Mouse (Mus musculus) heart, embryonic 13.5 days (tissue): Measurements from ENCODE around the gene 9230112D13Rik. TPM values are rescaled to one million over a fixed set of nuclear protein-coding genes. Genes with fewer than 3 reads are reported as not detected.

Source experiments
- ATAC-seq: fragments of 200-750 bp; cut with Nextera tagmentation; 2 replicates; pipeline ENCODE4 v1.8.0; 2017; ENCODE audit warnings: moderate TSS enrichment; ENCODE audit not compliant: insufficient number of reproducible peaks, low FRiP score, low TSS enrichment; ENCODE audit errors: extremely low read depth
- H3K27ac ChIP-seq: fragments of 300-500 bp; sonication (generic); replicated peaks from 2 replicates; pipeline ENCODE4 v1.5.1; 2015; ENCODE audit warnings: moderate library complexity, mild to moderate bottlenecking, inconsistent platforms
- H3K27me3 ChIP-seq: fragments of 300-500 bp; sonication (generic); replicated peaks from 2 replicates; pipeline ENCODE4 v1.6.1; 2015; ENCODE audit warnings: mild to moderate bottlenecking, inconsistent platforms
- H3K36me3 ChIP-seq: fragments of 300-500 bp; sonication (generic); 2 replicates; pipeline ENCODE4 v1.6.1; 2015; ENCODE audit warnings: mild to moderate bottlenecking, inconsistent platforms
- H3K4me1 ChIP-seq: fragments of 300-500 bp; sonication (generic); 2 replicates; pipeline ENCODE4 v1.6.1; 2015; ENCODE audit warnings: inconsistent platforms
- H3K4me2 ChIP-seq: fragments of 300-500 bp; sonication (generic); 2 replicates; pipeline ENCODE4 v1.6.1; 2015; ENCODE audit warnings: inconsistent platforms, mild to moderate bottlenecking, moderate library complexity
- H3K4me3 ChIP-seq: fragments of 300-500 bp; sonication (generic); 2 replicates; pipeline ENCODE4 v1.5.1; 2015; ENCODE audit warnings: moderate library complexity, mild to moderate bottlenecking, inconsistent platforms
- H3K9ac ChIP-seq: fragments of 300-500 bp; sonication (generic); 2 replicates; pipeline ENCODE4 v1.6.1; 2015; ENCODE audit warnings: inconsistent platforms, mild to moderate bottlenecking, moderate library complexity
- H3K9me3 ChIP-seq: fragments of 300-500 bp; sonication (generic); 2 replicates; pipeline ENCODE4 v1.6.1; 2016; ENCODE audit warnings: inconsistent platforms
- WGBS: fragments of 180-500 bp; shearing (Covaris S2); methylation state at CpG from one replicate; pipeline ENCODE4 v1.1.7; 2015; ENCODE audit warnings: mixed read lengths; 5-methylcytosine and 5-hydroxymethylcytosine counted together
- polyA plus RNA-seq: library from polyadenylated mRNA; unstranded; fragments of >200 nt; fragmentation: Nextera tagmentation; extraction: Ambion mirVana; gene quantifications from 2 replicates; pipeline ENCODE4 v1.2.1, GENCODE M21; 2015

The 9230112D13Rik gene
- polyA plus RNA-seq = not detected in 2 replicates

- no peak within 1 kb of the TSS for H3K4me2 ChIP-seq
- WGBS = 70% methylated on average over 8 of the region's 8 CpGs
- peaks cover 6% of the 10 kb centered on the region; the same call in 1 of the 2 replicates for H3K9me3 ChIP-seq
- no peak within 1 kb of the TSS for H3K27ac ChIP-seq
- peaks cover 20% of the 10 kb centered on the region for H3K27me3 ChIP-seq
- no peak for ATAC-seq
- H3K4me3 ChIP-seq = no peak within 1 kb of the TSS
- H3K9ac ChIP-seq = no peak within 1 kb of the TSS
- H3K4me1 ChIP-seq = no peaks in the 10 kb centered on the region
- 0 out of 2 replicates have a peak, but pooled peaks cover 3% of the 10 kb centered on the region for H3K36me3 ChIP-seq
These were observed at the start of gene 9230112D13Rik for GRCm38 (mm10) chr14:34522701-34523100. Gene 9230112D13Rik (minus strand): TSS chr14:34522801.

DNA sequence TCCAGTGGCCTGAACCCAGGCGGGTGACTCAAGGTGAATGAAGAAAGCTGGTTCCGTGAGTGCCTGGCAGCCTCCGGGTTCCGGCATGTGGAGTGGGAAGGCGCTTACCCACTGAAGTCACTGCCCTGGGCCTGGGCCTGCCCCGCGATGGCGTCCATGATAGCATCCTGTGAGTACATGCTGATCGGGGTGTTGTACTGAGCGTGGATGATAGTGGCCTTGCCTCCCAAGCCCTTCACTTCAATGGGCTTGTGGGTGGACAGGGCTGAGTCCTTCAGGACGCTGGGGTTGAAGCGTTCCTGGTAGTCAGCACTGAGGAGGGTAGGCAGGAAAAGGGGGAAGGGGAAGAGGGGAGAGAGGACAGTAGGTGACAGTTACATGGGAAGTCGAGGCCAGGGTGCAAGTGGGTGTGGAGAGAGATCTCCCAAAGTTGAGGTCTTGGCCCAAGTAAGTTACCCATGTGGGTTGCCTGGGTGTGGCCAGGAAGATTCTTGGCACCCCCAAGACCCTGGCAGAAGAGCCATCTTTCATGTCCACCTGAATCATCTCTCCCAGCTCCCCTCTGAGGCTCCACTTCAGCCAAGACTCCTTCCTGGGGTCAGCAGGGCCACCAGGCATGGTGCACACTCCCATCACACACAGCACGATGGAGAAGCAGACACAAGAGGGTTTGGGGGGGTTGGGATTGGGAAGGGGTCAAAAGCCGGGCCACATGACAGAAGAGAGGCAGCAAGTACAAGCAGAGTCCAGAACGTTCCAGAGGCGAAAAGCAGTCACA, 49.2 kb upstream of the 9230112D13Rik start:
- Histone ChIP-seq H3K27ac (peak overlapping the region; percentile 95), H3K9ac (peak overlapping the region; percentile 42; the same call in 1 of the 2 replicates), H3K4me3 (no peak overlapping the region), H3K4me1 (peaks cover 87% of the 10 kb centered on the region), H3K36me3 (peaks cover 38% of the 10 kb centered on the region), H3K4me2 (no peak overlapping the region), H3K9me3 (no peaks in the 10 kb centered on the region), H3K27me3 (no peaks in the 10 kb centered on the region)
- no peak for ATAC-seq
- WGBS = 68% methylated on average over 17 of the region's 17 CpGs

GRCm38 (mm10) chr14:34570903-34571302, 48.3 kb upstream of the 9230112D13Rik start:
- 68% methylated on average over 4 of the region's 4 CpGs for WGBS
- Histone ChIP-seq H3K4me2 (no peak overlapping the region), H3K9ac (peak overlapping the region; percentile 63), H3K36me3 (peaks cover 29% of the 10 kb centered on the region), H3K27me3 (no peaks in the 10 kb centered on the region), H3K4me1 (peaks cover 94% of the 10 kb centered on the region), H3K27ac (peak overlapping the region; percentile 95), H3K4me3 (no peak overlapping the region), H3K9me3 (no peaks in the 10 kb centered on the region)
- no peak for ATAC-seq

DNA sequence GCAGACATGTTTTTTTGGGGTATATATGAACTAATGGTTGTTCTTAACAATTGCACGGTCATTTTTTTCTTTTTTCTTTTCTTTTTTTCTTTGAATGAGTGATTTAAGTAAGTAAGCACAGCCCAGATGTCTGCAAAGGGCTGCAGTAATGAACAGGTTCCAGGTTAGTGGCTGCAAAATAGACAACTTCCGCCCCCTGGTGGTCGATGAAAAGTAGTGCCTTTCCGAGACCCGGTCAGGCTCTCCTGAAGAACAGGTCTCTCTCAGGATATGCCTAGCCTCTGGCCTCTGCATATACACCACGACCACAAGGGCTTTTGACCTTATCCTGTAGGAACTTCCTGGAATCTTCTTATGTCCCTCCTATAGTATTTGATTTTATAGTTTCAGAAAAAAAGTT, 47.7 kb upstream of the 9230112D13Rik start:
- Histone ChIP-seq H3K9me3 (no peaks in the 10 kb centered on the region), H3K4me1 (peaks cover 94% of the 10 kb centered on the region), H3K4me3 (peak overlapping the region; percentile 32; the same call in 1 of the 2 replicates), H3K27ac (peak overlapping the region; percentile 95), H3K9ac (peak overlapping the region; percentile 74; the same call in 1 of the 2 replicates), H3K27me3 (no peaks in the 10 kb centered on the region), H3K36me3 (peaks cover 23% of the 10 kb centered on the region), H3K4me2 (peak overlapping the region; percentile 68)
- no peak for ATAC-seq
- 1% methylated on average over 6 of the region's 6 CpGs for WGBS

- Histone ChIP-seq H3K27ac (peak overlapping the region; percentile 95), H3K27me3 (no peaks in the 10 kb centered on the region), H3K4me3 (peak overlapping the region; percentile 32), H3K9ac (peak overlapping the region; percentile 74), H3K9me3 (no peaks in the 10 kb centered on the region), H3K36me3 (peaks cover 16% of the 10 kb centered on the region), H3K4me1 (peaks cover 95% of the 10 kb centered on the region), H3K4me2 (peak overlapping the region; percentile 68)
- WGBS = 24% methylated on average over 27 of the region's 27 CpGs
- no peak for ATAC-seq
These were observed 47.1 kb upstream of the 9230112D13Rik start for GRCm38 (mm10) chr14:34569534-34570194.

DNA sequence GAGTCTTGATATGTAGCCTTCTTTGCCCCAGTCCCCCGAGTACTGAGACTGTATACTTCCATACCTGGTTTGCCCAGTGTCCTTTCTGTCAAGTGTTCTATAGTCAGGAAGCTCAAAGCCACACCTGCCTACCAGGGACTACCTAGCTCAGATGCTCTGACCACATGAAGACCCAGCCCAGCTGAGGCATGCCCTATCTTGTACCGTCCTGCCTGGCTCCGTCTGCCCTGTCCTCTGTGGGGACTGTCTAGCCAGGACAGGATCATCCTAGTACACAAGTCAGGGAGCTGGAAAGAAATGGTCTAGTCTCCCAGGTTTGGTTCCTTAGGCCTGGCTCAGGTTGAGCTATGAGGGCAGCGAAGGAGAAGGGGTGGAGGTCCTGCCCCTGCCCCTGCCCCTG, 46.0 kb upstream of the 9230112D13Rik start:
- 0 out of 2 replicates have a peak overlapping the region, but pooled peaks have one; percentile 68 for H3K4me2 ChIP-seq
- peak overlapping the region; percentile 74 for H3K9ac ChIP-seq
- peaks cover 95% of the 10 kb centered on the region for H3K4me1 ChIP-seq
- WGBS = 45% methylated on average over 4 of the region's 4 CpGs
- no peak for ATAC-seq
- H3K36me3 ChIP-seq = peaks cover 18% of the 10 kb centered on the region
- H3K4me3 ChIP-seq = no peak overlapping the region
- H3K27ac ChIP-seq = peak overlapping the region; percentile 95
- H3K9me3 ChIP-seq = no peaks in the 10 kb centered on the region
- H3K27me3 ChIP-seq = no peaks in the 10 kb centered on the region

GRCm38 (mm10) chr14:34567697-34568096, 45.1 kb upstream of the 9230112D13Rik start:
- H3K27ac ChIP-seq = peak overlapping the region; percentile 95
- H3K9ac ChIP-seq = peak overlapping the region; percentile 74
- H3K9me3 ChIP-seq = no peaks in the 10 kb centered on the region
- H3K4me2 ChIP-seq = no peak overlapping the region
- no peak for ATAC-seq
- peaks cover 95% of the 10 kb centered on the region for H3K4me1 ChIP-seq
- H3K27me3 ChIP-seq = no peaks in the 10 kb centered on the region
- WGBS = 19% methylated on average over 5 of the region's 5 CpGs
- peaks cover 27% of the 10 kb centered on the region for H3K36me3 ChIP-seq
- H3K4me3 ChIP-seq = no peak overlapping the region

GRCm38 (mm10) chr14:34566530-34566929, 43.9 kb upstream of the 9230112D13Rik start:
- Histone ChIP-seq H3K36me3 (peaks cover 28% of the 10 kb centered on the region), H3K4me2 (no peak overlapping the region), H3K9ac (peak overlapping the region; percentile 74), H3K27ac (peak overlapping the region; percentile 95), H3K4me3 (no peak overlapping the region), H3K4me1 (peaks cover 94% of the 10 kb centered on the region), H3K27me3 (no peaks in the 10 kb centered on the region), H3K9me3 (no peaks in the 10 kb centered on the region)
- WGBS = 84% methylated on average over 7 of the region's 7 CpGs
- no peak for ATAC-seq

DNA sequence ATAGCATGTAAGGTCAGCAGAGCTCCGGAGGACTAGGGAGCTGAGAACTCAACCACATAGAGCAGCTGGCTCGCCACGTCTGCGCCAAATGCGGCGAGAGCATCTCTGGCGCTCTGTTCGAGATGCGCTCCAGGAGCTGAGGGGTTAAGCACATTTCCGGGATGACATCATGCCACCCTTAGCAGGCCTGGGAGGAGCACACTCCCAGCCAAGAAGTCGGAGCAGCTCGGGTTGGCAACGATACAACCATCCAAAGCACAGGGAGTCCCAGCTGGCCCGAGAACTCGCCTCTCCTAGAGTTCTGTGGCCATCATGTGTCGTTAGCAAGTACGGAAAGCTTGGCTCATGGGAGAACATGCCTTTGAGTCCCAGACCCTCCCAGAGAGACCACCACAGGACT, 43.1 kb upstream of the 9230112D13Rik start:
- H3K9me3 ChIP-seq = no peaks in the 10 kb centered on the region
- peaks cover 33% of the 10 kb centered on the region for H3K36me3 ChIP-seq
- ATAC-seq = 0 out of 2 replicates have a peak, but pooled peaks have one; percentile 26
- H3K27me3 ChIP-seq = no peaks in the 10 kb centered on the region
- H3K27ac ChIP-seq = peak overlapping the region; percentile 95
- peaks cover 86% of the 10 kb centered on the region for H3K4me1 ChIP-seq
- no peak overlapping the region for H3K4me3 ChIP-seq
- 44% methylated on average over 17 of the region's 17 CpGs for WGBS
- peak overlapping the region; percentile 74 for H3K9ac ChIP-seq
- peak overlapping the region; percentile 20; the same call in 1 of the 2 replicates for H3K4me2 ChIP-seq

- Histone ChIP-seq H3K4me3 (no peak overlapping the region), H3K4me2 (no peak overlapping the region), H3K36me3 (peaks cover 43% of the 10 kb centered on the region), H3K9me3 (no peaks in the 10 kb centered on the region), H3K27me3 (no peaks in the 10 kb centered on the region), H3K9ac (peak overlapping the region; percentile 58; the same call in 1 of the 2 replicates), H3K4me1 (peaks cover 88% of the 10 kb centered on the region), H3K27ac (peak overlapping the region; percentile 95)
- no peak for ATAC-seq
- WGBS = 50% methylated on average over 4 of the region's 5 CpGs
These were observed 42.0 kb upstream of the 9230112D13Rik start for GRCm38 (mm10) chr14:34564646-34565045.

- peaks cover 66% of the 10 kb centered on the region for H3K4me1 ChIP-seq
- peak overlapping the region; percentile 51 for H3K27ac ChIP-seq
- peak overlapping the region; percentile 41 for H3K9ac ChIP-seq
- ATAC-seq = no peak
- H3K27me3 ChIP-seq = no peaks in the 10 kb centered on the region
- peaks cover 66% of the 10 kb centered on the region for H3K36me3 ChIP-seq
- no peak overlapping the region for H3K4me2 ChIP-seq
- no peaks in the 10 kb centered on the region for H3K9me3 ChIP-seq
- WGBS = 26% methylated on average over 2 of the region's 2 CpGs
- no peak overlapping the region for H3K4me3 ChIP-seq
These were observed 39.8 kb upstream of the 9230112D13Rik start for GRCm38 (mm10) chr14:34562393-34562792.
